Mouse (Mus musculus): ENCODE measurements at regions not wholly inside any gene's neighbourhood (a gene's known extent, or its start where the extent isn't known, plus 50 kb on each side); places are given as distances from the start of the nearest gene placed in this dataset.

- TF ChIP-seq CTCF (IDR thresholded peaks at IDR 0.05; ENCODE audit: extremely low read depth, insufficient read length, insufficient replicate concordance, low read depth, low read length), result no peak
- no peak for TF ChIP-seq POLR2A (IDR thresholded peaks at IDR 0.05; ENCODE audit: low read depth, low read length)
Observed at GRCm38 (mm10) chr5:103343869-103344268, 81.1 kb upstream of the Ptpn13 start.

Measured in small intestine, adult 2 months (tissue).